Mouse (Mus musculus) layer of hippocampus, postnatal 10 days (tissue): ENCODE data around the gene Nmnat1. TPM values are rescaled to one million over a fixed set of nuclear protein-coding genes. Genes with fewer than 3 reads are reported as not detected.
"Not testable (repeated sequence)": the region's sequence is repeated elsewhere in the genome, so short reads cannot be mapped to it uniquely, and the experiment has no call there.

Experiments used
- DNase-seq, 2 experiments: peaks; one replicate each; pipeline ENCODE4 v3.0.0; 2021; ENCODE audit warnings: low spot score in 2 of 2
- total RNA-seq, 2 experiments: library from RNA; stranded (reverse); gene quantifications; 2 replicates each; pipeline ENCODE4 v1.2.3; 2021

The Nmnat1 gene
- total RNA-seq, 2 experiments from 2014 or later: 6.5 to 7.6 TPM

GRCm38 (mm10) chr4:149444964-149445701 lies 39.9 kb downstream of the Nmnat1 start:
- DNase-seq: peak; percentile 87 to 88

- no peak for DNase-seq
These were observed 40.5 kb downstream of the Nmnat1 start for GRCm38 (mm10) chr4:149444465-149444864.

GRCm38 (mm10) chr4:149442436-149442835 lies 42.6 kb downstream of the Nmnat1 start:
- DNase-seq: no peak

GRCm38 (mm10) chr4:149440576-149440975 lies 44.4 kb downstream of the Nmnat1 start:
- DNase-seq: no peak

- DNase-seq: not testable (repeated sequence)
These were observed 53.1 kb downstream of the Nmnat1 start for GRCm38 (mm10) chr4:149431887-149432286.

GRCm38 (mm10) chr4:149429592-149429991 lies 55.4 kb downstream of the Nmnat1 start:
- no peak for DNase-seq

- peak; percentile 96 to 99 for DNase-seq
These were observed 58.4 kb downstream of the Nmnat1 start, which contains the start of gene Ube4b for GRCm38 (mm10) chr4:149426325-149427199. Ube4b (minus strand) TSS chr4:149426749.

GRCm38 (mm10) chr4:149425801-149426292 lies 59.2 kb downstream of the Nmnat1 start:
- DNase-seq: no peak

GRCm38 (mm10) chr4:149424755-149425154 lies 60.2 kb downstream of the Nmnat1 start:
- DNase-seq: no peak

- DNase-seq: no peak
These were observed 67.1 kb downstream of the Nmnat1 start for GRCm38 (mm10) chr4:149417854-149418365.

Other genes starting within 250 kb of the Nmnat1 start
- gene Kif1b, start 177.5 kb downstream of the Nmnat1 start, total RNA-seq: 100 to 1,000 TPM; 402 to 413 TPM
- gene Ube4b, start 58.5 kb downstream of the Nmnat1 start, total RNA-seq: 100 to 1,000 TPM; 113 to 119 TPM
- gene Rbp7, start 30.2 kb downstream of the Nmnat1 start, total RNA-seq: not detected
- not detected for gene Tmem274, start 7.8 kb downstream of the Nmnat1 start, total RNA-seq
- 10 to 100 TPM; 35.7 to 36.4 TPM for gene Lzic, start within 50 bp of the Nmnat1 start, total RNA-seq
- gene Ctnnbip1, start 33.0 kb upstream of the Nmnat1 start, total RNA-seq: 10 to 100 TPM; 75.4 to 82.9 TPM
- 100 to 1,000 TPM; 726 TPM for gene Clstn1, start 101.3 kb upstream of the Nmnat1 start, total RNA-seq
- 10 to 100 TPM; 28.6 to 30.4 TPM for gene Pik3cd, start 217.4 kb upstream of the Nmnat1 start, total RNA-seq